Mouse (Mus musculus) heart, adult 2 months (tissue): Measurements from ENCODE around the gene Lsg1. TPM values are rescaled to one million over a fixed set of nuclear protein-coding genes. Genes with fewer than 3 reads are reported as not detected.

Experiments
- DNase-seq, 2 experiments: peaks; one replicate each; pipeline ENCODE4 v3.0.0; 2021
- H3K27ac ChIP-seq: fragments of 200-600 bp; 2 replicates; pipeline ENCODE4 v1.8.1; 2022
- H3K27me3 ChIP-seq: fragments of 200-500 bp; 2 replicates; pipeline ENCODE4 v1.6.1; 2012; ENCODE audit warnings: mild to moderate bottlenecking, low read length, inconsistent platforms, mixed read lengths; ENCODE audit not compliant: control insufficient read depth, insufficient read depth
- H3K36me3 ChIP-seq: fragments of 200-500 bp; 2 replicates; pipeline ENCODE4 v1.6.1; 2012; ENCODE audit warnings: low read length, inconsistent platforms; ENCODE audit not compliant: control insufficient read depth, insufficient read depth
- H3K4me1 ChIP-seq: fragments of 200-500 bp; 2 replicates; pipeline ENCODE4 v1.6.1; 2011; ENCODE audit warnings: low read length; ENCODE audit not compliant: control insufficient read depth, insufficient read depth
- H3K4me3 ChIP-seq: fragments of 200-600 bp; 2 replicates; pipeline ENCODE4 v1.8.1; 2022
- H3K79me2 ChIP-seq: fragments of 200-500 bp; replicated peaks from 2 replicates; pipeline ENCODE4 v1.6.1; 2012; ENCODE audit warnings: mild to moderate bottlenecking, inconsistent platforms, low read length, moderate library complexity, mixed read lengths; ENCODE audit not compliant: control insufficient read depth, insufficient read depth
- H3K9ac ChIP-seq: fragments of 200-500 bp; 2 replicates; pipeline ENCODE4 v1.6.1; 2012; ENCODE audit warnings: low read depth, mild to moderate bottlenecking, control low read depth, inconsistent platforms, low read length, mixed read lengths
- CTCF ChIP-seq: fragments of 200-600 bp; IDR thresholded peaks from 2 replicates; pipeline ENCODE4 v1.8.1; 2022; ENCODE audit warnings: antibody characterized with exemption, mild to moderate bottlenecking, moderate library complexity
- EP300 ChIP-seq: fragments of 200-500 bp; IDR thresholded peaks from 2 replicates; pipeline ENCODE4 v1.6.1; 2011; ENCODE audit warnings: low read depth, low read length, control low read depth; ENCODE audit not compliant: insufficient read depth
- POLR2A ChIP-seq: fragments of 200-500 bp; IDR thresholded peaks from 2 replicates; pipeline ENCODE4 v1.6.1; 2011; ENCODE audit warnings: mild to moderate bottlenecking, low read depth, low read length, control low read depth; ENCODE audit not compliant: insufficient read depth
- WGBS: fragments of 180-500 bp; shearing (Covaris S2); methylation state at CpG from one replicate; pipeline ENCODE4 v1.1.7; 2018; 5-methylcytosine and 5-hydroxymethylcytosine counted together
- intact Hi-C: fragments of 180-260 bp; cut with DNase I; formaldehyde crosslinking; loops from one replicate; pipeline ENCODE4 v1.15.1; 2025
- polyA plus RNA-seq: library from polyadenylated mRNA; depleted of rRNA; stranded (reverse); fragments of >200 nt; gene quantifications from 2 replicates; pipeline ENCODE4 v1.2.3, GENCODE M21; 2012
- total RNA-seq, 2 experiments: library from RNA; stranded (reverse); gene quantifications; 2 replicates each; pipeline ENCODE4 v1.2.3; 2021

Gene Lsg1
- total and polyA plus RNA-seq, 3 experiments, result 5.5 to 21.2 (median 19.6) TPM

DNA sequence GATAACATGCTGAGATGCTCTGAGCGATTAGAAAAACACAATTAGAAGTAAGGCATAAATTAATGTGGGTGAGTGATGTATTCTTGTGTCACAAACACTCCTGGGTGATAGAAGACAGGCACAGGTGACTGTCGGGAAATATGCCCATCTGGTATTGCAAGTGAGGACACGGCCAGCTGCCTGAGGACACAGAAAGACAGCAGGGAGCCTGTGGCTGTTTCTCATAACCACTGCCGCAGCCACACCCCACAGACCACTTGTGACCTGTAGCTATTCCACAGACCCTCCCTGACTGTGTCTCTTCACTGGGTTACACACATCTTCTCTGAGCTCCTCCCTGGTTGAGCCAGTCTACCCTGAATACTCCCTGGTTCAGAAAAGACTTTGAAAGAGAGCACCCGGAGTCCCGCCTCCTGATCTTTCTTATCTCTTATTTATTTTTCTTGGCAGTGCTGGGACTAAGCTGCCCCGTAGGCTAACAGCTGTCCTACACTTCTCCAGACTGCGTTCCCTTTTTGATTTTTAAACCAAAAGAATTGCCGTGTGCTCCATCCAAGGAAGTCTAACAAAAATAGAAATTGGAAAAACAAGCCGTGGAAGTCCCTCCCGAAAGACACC is 69.6 kb downstream of the Lsg1 start:
- Histone ChIP-seq H3K4me1 (peaks cover 6% of the 10 kb centered on the region), H3K4me3 (peak overlapping the region; percentile 29; the same call in 1 of the 2 replicates), H3K36me3 (no peaks in the 10 kb centered on the region), H3K79me2 (no peaks in the 10 kb centered on the region), H3K9ac (peak overlapping the region; percentile 5; the same call in 1 of the 2 replicates), H3K27ac (peak overlapping the region; percentile 77), H3K27me3 (no peaks in the 10 kb centered on the region)
- intact Hi-C loops, result no loop called here
- WGBS, result 24% methylated on average over 11 of the region's 11 CpGs
- TF ChIP-seq EP300, result 0 out of 2 replicates have a peak, but pooled peaks have one; percentile 8
- TF ChIP-seq CTCF, result no peak
- TF ChIP-seq POLR2A, result 0 out of 2 replicates have a peak, but pooled peaks have one; percentile 21
- peak in 1 of 2 experiments; percentile 56 for DNase-seq

DNA sequence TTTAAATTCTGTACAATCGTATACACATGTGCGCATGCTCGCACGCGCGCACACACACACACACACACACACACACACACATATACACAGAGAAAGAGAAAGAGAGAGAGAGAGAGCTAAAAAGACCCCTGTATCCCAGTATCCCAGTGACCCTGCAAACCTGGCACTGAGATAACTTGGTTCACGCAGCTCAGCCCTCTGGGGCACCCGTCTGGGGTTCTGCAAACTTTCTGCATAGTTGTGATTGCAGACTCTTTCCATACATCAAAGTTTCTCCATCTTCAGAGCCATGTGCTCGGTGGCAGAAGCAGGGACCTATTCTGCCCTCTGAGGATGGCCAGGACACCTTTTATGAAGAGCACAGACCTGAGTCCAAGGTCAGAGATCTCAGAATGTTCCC is 70.4 kb downstream of the Lsg1 start:
- intact Hi-C loops, result no loop called here

DNA sequence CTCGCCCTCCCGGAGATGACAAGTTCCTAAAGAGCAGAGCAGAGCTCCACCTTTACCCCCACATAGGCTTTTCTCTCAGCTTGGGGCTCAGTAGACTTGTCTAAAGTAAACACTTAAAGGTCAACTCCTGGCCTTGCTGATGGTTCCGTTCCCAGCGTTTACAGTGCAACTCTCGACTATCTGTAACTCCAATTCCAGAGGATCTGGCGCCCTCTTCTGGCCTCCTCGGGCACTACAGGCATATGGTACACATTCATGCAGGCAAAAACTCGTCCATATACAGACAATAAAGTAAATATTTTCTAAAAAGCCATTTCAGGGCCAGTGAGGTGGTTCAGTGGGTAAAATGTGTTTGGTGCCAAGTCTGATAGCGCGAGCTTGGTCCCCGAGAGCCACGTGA is 72.0 kb downstream of the Lsg1 start:
- Histone ChIP-seq H3K4me1 (peaks cover 15% of the 10 kb centered on the region), H3K4me3 (no peak overlapping the region), H3K27ac (no peak overlapping the region), H3K36me3 (no peaks in the 10 kb centered on the region), H3K9ac (no peak overlapping the region), H3K79me2 (no peaks in the 10 kb centered on the region), H3K27me3 (no peaks in the 10 kb centered on the region)
- no peak for DNase-seq
- 84% methylated on average over 12 of the region's 12 CpGs for WGBS
- intact Hi-C loops, result no loop called here
- TF ChIP-seq EP300 (no peak), CTCF (peak; percentile 65), POLR2A (no peak)

More for the DNA sequence above, 70.4 kb downstream of the Lsg1 start:
- Histone ChIP-seq H3K79me2 (no peaks in the 10 kb centered on the region), H3K27ac (no peak overlapping the region), H3K27me3 (no peaks in the 10 kb centered on the region), H3K9ac (no peak overlapping the region), H3K4me3 (no peak overlapping the region), H3K4me1 (peaks cover 14% of the 10 kb centered on the region), H3K36me3 (no peaks in the 10 kb centered on the region)
- no peak for DNase-seq
- no peak for TF ChIP-seq CTCF
- TF ChIP-seq POLR2A, result no peak
- TF ChIP-seq EP300, result no peak
- 96% methylated on average over 9 of the region's 9 CpGs for WGBS

DNA sequence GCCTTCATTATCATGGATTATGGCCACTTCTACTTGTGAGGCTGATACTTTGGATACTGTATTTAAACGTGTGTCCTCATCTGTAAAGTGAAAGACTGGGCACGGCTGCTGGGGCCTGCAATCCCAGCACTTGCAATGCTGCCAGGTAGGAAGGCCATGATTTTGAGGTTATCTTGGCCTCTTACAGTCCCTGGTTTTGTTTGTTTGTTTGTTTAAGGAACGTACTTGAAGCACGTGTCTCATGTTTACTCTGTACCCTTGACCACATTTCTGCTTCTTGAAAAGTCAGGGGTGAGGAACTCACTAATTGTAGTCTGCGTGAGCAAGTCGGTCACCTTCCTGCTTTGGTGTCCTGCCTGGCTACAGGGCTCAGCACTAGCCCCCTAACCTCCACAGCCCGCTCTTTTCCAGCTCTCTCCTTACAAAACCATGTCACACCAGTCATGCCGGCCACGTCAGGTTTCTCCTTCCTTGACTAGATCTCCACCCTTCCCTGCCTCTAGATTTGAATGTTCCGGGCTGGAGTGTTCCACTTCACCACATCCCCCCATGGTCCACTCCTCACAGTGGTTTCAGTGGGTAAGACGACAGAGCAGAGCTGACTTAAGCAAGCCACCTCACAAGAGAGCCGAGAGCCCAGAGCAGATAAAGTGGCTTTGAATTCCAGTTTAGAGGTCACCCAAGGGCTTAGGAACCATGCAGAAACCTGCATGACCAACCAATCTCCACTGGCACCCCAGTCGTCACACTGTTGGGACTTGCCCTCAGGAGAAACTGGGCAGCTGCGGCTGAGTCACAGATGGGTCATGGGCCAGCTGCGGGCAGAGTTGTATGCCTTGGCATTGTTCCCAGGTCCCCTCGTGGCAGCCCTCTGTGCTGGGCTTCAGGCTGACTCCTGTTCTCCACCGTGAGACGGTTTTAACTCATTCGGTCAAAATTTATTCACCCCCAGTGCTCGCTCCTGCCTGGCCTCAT is 74.1 kb downstream of the Lsg1 start:
- Histone ChIP-seq H3K79me2 (no peaks in the 10 kb centered on the region), H3K4me1 (peaks cover 11% of the 10 kb centered on the region), H3K9ac (no peak overlapping the region), H3K36me3 (no peaks in the 10 kb centered on the region), H3K27ac (peak overlapping the region; percentile 1), H3K27me3 (no peaks in the 10 kb centered on the region), H3K4me3 (no peak overlapping the region)
- intact Hi-C loops, result no loop called here
- no peak for TF ChIP-seq POLR2A
- TF ChIP-seq CTCF, result no peak
- no peak for TF ChIP-seq EP300
- DNase-seq, result peak in 1 of 2 experiments; percentile 63
- WGBS, result 50% methylated on average over 20 of the region's 20 CpGs

- Histone ChIP-seq H3K36me3 (no peaks in the 10 kb centered on the region), H3K27me3 (no peaks in the 10 kb centered on the region), H3K79me2 (no peaks in the 10 kb centered on the region), H3K4me3 (no peak overlapping the region), H3K9ac (no peak overlapping the region), H3K27ac (peak overlapping the region; percentile 1), H3K4me1 (peaks cover 9% of the 10 kb centered on the region)
- WGBS, result 47% methylated on average over 8 of the region's 8 CpGs
- DNase-seq, result peak in 1 of 2 experiments; percentile 49
- TF ChIP-seq EP300, result 0 out of 2 replicates have a peak, but pooled peaks have one; percentile 18
- no peak for TF ChIP-seq CTCF
- intact Hi-C loops, result no loop called here
Observed at GRCm38 (mm10) chr16:30512375-30513049, 74.9 kb downstream of the Lsg1 start.
